Mouse (Mus musculus) liver, embryonic 13.5 days (tissue): ENCODE results near the gene Ezh1. TPM values are rescaled to one million over a fixed set of nuclear protein-coding genes. Genes with fewer than 3 reads are reported as not detected.

ENCODE experiments used
- ATAC-seq: fragments of 200-750 bp; cut with Nextera tagmentation; 2 replicates; pipeline ENCODE4 v1.8.0; 2017; ENCODE audit warnings: low read depth, mild to moderate bottlenecking, moderate number of reproducible peaks, moderate library complexity
- DNase-seq: peaks from one replicate; pipeline ENCODE4 v3.0.0; 2022
- H3K27ac ChIP-seq: fragments of 300-500 bp; sonication (generic); 2 replicates; pipeline ENCODE4 v1.5.1; 2015; ENCODE audit warnings: moderate library complexity, mild to moderate bottlenecking, inconsistent platforms
- H3K27me3 ChIP-seq: fragments of 300-500 bp; sonication (generic); 2 replicates; pipeline ENCODE4 v1.6.1; 2015; ENCODE audit warnings: mild to moderate bottlenecking, inconsistent platforms
- H3K36me3 ChIP-seq: fragments of 300-500 bp; sonication (generic); 2 replicates; pipeline ENCODE4 v1.6.1; 2015; ENCODE audit warnings: mild to moderate bottlenecking, inconsistent platforms
- H3K4me1 ChIP-seq: fragments of 300-500 bp; sonication (generic); replicated peaks from 2 replicates; pipeline ENCODE4 v1.6.1; 2015; ENCODE audit warnings: inconsistent platforms
- H3K4me2 ChIP-seq: fragments of 300-500 bp; sonication (generic); 2 replicates; pipeline ENCODE4 v1.6.1; 2015; ENCODE audit warnings: inconsistent platforms, mild to moderate bottlenecking, moderate library complexity
- H3K4me3 ChIP-seq: fragments of 300-500 bp; sonication (generic); replicated peaks from 2 replicates; pipeline ENCODE4 v1.5.1; 2015; ENCODE audit warnings: mild to moderate bottlenecking, inconsistent platforms
- H3K9ac ChIP-seq: fragments of 300-500 bp; sonication (generic); 2 replicates; pipeline ENCODE4 v1.6.1; 2015; ENCODE audit warnings: mild to moderate bottlenecking, inconsistent platforms
- H3K9me3 ChIP-seq: fragments of 300-500 bp; sonication (generic); replicated peaks from 2 replicates; pipeline ENCODE4 v1.6.1; 2016; ENCODE audit warnings: inconsistent platforms
- WGBS: fragments of 180-500 bp; shearing (Covaris S2); methylation state at CpG from one replicate; pipeline ENCODE4 v1.1.7; 2015; ENCODE audit not compliant: insufficient replicate concordance; 5-methylcytosine and 5-hydroxymethylcytosine counted together
- polyA plus RNA-seq: library from polyadenylated mRNA; unstranded; fragments of >200 nt; fragmentation: Nextera tagmentation; extraction: Ambion mirVana; gene quantifications from 2 replicates; pipeline ENCODE4 v1.2.1, GENCODE M21; 2015

Ezh1 gene
- polyA plus RNA-seq, 1 experiment from 2014 or later: 6.6 TPM

GRCm38 (mm10) chr11:101179306-101179705 lies 47.0 kb downstream of the Ezh1 start:
- H3K4me1 ChIP-seq: peaks cover 15% of the 10 kb centered on the region
- no peaks in the 10 kb centered on the region for H3K9me3 ChIP-seq
- H3K27me3 ChIP-seq: peaks cover 94% of the 10 kb centered on the region
- no peak overlapping the region for H3K4me3 ChIP-seq
- 81% methylated on average over 15 of the region's 15 CpGs for WGBS
- H3K27ac ChIP-seq: no peak overlapping the region
- no peak overlapping the region for H3K4me2 ChIP-seq
- ATAC-seq: no peak
- H3K36me3 ChIP-seq: no peaks in the 10 kb centered on the region
- DNase-seq: no peak
- H3K9ac ChIP-seq: no peak overlapping the region

GRCm38 (mm10) chr11:101178061-101179058 lies 47.9 kb downstream of the Ezh1 start:
- H3K4me2 ChIP-seq: 0 out of 2 replicates have a peak overlapping the region, but pooled peaks have one; percentile 7
- H3K4me1 ChIP-seq: peaks cover 25% of the 10 kb centered on the region
- H3K27me3 ChIP-seq: peaks cover 94% of the 10 kb centered on the region
- H3K4me3 ChIP-seq: no peak overlapping the region
- no peaks in the 10 kb centered on the region for H3K36me3 ChIP-seq
- 58% methylated on average over 36 of the region's 36 CpGs for WGBS
- no peak overlapping the region for H3K9ac ChIP-seq
- DNase-seq (no peak), ATAC-seq (no peak)
- no peaks in the 10 kb centered on the region for H3K9me3 ChIP-seq
- no peak overlapping the region for H3K27ac ChIP-seq

GRCm38 (mm10) chr11:101176933-101177773 lies 49.1 kb downstream of the Ezh1 start:
- WGBS: 28% methylated on average over 22 of the region's 22 CpGs
- H3K9ac ChIP-seq: no peak overlapping the region
- no peaks in the 10 kb centered on the region for H3K36me3 ChIP-seq
- peaks cover 94% of the 10 kb centered on the region for H3K27me3 ChIP-seq
- H3K9me3 ChIP-seq: no peaks in the 10 kb centered on the region
- DNase-seq (peak; percentile 35), ATAC-seq (no peak)
- no peak overlapping the region for H3K4me3 ChIP-seq
- H3K4me2 ChIP-seq: no peak overlapping the region
- H3K27ac ChIP-seq: no peak overlapping the region
- H3K4me1 ChIP-seq: peaks cover 35% of the 10 kb centered on the region

GRCm38 (mm10) chr11:101176117-101176691 lies 50.1 kb downstream of the Ezh1 start:
- Histone ChIP-seq H3K4me2 (peak overlapping the region; percentile 29), H3K36me3 (no peaks in the 10 kb centered on the region), H3K9me3 (no peaks in the 10 kb centered on the region), H3K27ac (no peak overlapping the region), H3K9ac (no peak overlapping the region), H3K4me3 (0 out of 2 replicates have a peak overlapping the region, but pooled peaks have one; percentile 8), H3K4me1 (peaks cover 42% of the 10 kb centered on the region), H3K27me3 (peaks cover 95% of the 10 kb centered on the region)
- 5% methylated on average over 25 of the region's 25 CpGs for WGBS
- DNase-seq (no peak), ATAC-seq (no peak)

GRCm38 (mm10) chr11:101175636-101176116 lies 50.6 kb downstream of the Ezh1 start:
- ATAC-seq: no peak
- no peak for DNase-seq
- no peak overlapping the region for H3K27ac ChIP-seq
- H3K9me3 ChIP-seq: no peaks in the 10 kb centered on the region
- 12% methylated on average over 11 of the region's 11 CpGs for WGBS
- no peak overlapping the region for H3K9ac ChIP-seq
- peak overlapping the region; percentile 29 for H3K4me2 ChIP-seq
- peaks cover 99% of the 10 kb centered on the region for H3K27me3 ChIP-seq
- no peaks in the 10 kb centered on the region for H3K36me3 ChIP-seq
- H3K4me3 ChIP-seq: no peak overlapping the region
- peaks cover 47% of the 10 kb centered on the region for H3K4me1 ChIP-seq

GRCm38 (mm10) chr11:101174851-101175628 lies 51.2 kb downstream of the Ezh1 start, which contains the start of gene Ccr10:
TSS of gene Ccr10 (minus strand) at chr11:101175443.
- DNase-seq (no peak), ATAC-seq (no peak)
- H3K4me2 ChIP-seq: peak within 1 kb of the TSS; percentile 60
- WGBS: 25% methylated on average over 14 of the region's 14 CpGs
- H3K9me3 ChIP-seq: no peaks in the 10 kb centered on the region
- no peaks in the 10 kb centered on the region for H3K36me3 ChIP-seq
- H3K4me3 ChIP-seq: peak within 1 kb of the TSS; percentile 40; the same call in 1 of the 2 replicates
- peaks cover 99% of the 10 kb centered on the region for H3K27me3 ChIP-seq
- no peak within 1 kb of the TSS for H3K9ac ChIP-seq
- peaks cover 53% of the 10 kb centered on the region for H3K4me1 ChIP-seq
- H3K27ac ChIP-seq: no peak within 1 kb of the TSS

- H3K27ac ChIP-seq: no peak overlapping the region
- H3K9me3 ChIP-seq: no peaks in the 10 kb centered on the region
- H3K9ac ChIP-seq: no peak overlapping the region
- H3K36me3 ChIP-seq: no peaks in the 10 kb centered on the region
- peak overlapping the region; percentile 60 for H3K4me2 ChIP-seq
- DNase-seq (no peak), ATAC-seq (no peak)
- peaks cover 100% of the 10 kb centered on the region for H3K27me3 ChIP-seq
- peaks cover 60% of the 10 kb centered on the region for H3K4me1 ChIP-seq
- peak overlapping the region; percentile 40 for H3K4me3 ChIP-seq
- 36% methylated on average over 9 of the region's 9 CpGs for WGBS
Measured at GRCm38 (mm10) chr11:101174389-101174745, 51.9 kb downstream of the Ezh1 start.

GRCm38 (mm10) chr11:101173631-101174388 lies 52.5 kb downstream of the Ezh1 start:
- peak overlapping the region; percentile 60 for H3K4me2 ChIP-seq
- peak overlapping the region; percentile 40 for H3K4me3 ChIP-seq
- H3K4me1 ChIP-seq: peaks cover 66% of the 10 kb centered on the region
- H3K27ac ChIP-seq: no peak overlapping the region
- DNase-seq (peak; percentile 53), ATAC-seq (peak; percentile 63)
- H3K9ac ChIP-seq: peak overlapping the region; percentile 47; the same call in 1 of the 2 replicates
- peaks cover 100% of the 10 kb centered on the region for H3K27me3 ChIP-seq
- 1% methylated on average over 61 of the region's 61 CpGs for WGBS
- no peaks in the 10 kb centered on the region for H3K36me3 ChIP-seq
- H3K9me3 ChIP-seq: no peaks in the 10 kb centered on the region

- no peak overlapping the region for H3K4me3 ChIP-seq
- ATAC-seq (no peak), DNase-seq (no peak)
- no peaks in the 10 kb centered on the region for H3K36me3 ChIP-seq
- H3K27me3 ChIP-seq: peaks cover 100% of the 10 kb centered on the region
- no peaks in the 10 kb centered on the region for H3K9me3 ChIP-seq
- peak overlapping the region; percentile 60 for H3K4me2 ChIP-seq
- no peak overlapping the region for H3K9ac ChIP-seq
- H3K4me1 ChIP-seq: peaks cover 73% of the 10 kb centered on the region
- H3K27ac ChIP-seq: no peak overlapping the region
- WGBS: 9% methylated on average over 11 of the region's 11 CpGs
Measured at GRCm38 (mm10) chr11:101173112-101173511, 53.2 kb downstream of the Ezh1 start.

- 0 out of 2 replicates have a peak, but pooled peaks cover 4% of the 10 kb centered on the region for H3K36me3 ChIP-seq
- no peaks in the 10 kb centered on the region for H3K9me3 ChIP-seq
- peak overlapping the region; percentile 72 for H3K4me2 ChIP-seq
- H3K27me3 ChIP-seq: peaks cover 100% of the 10 kb centered on the region
- DNase-seq: no peak
- ATAC-seq: no peak
- no peak overlapping the region; the same call in 1 of the 2 replicates for H3K27ac ChIP-seq
- H3K4me3 ChIP-seq: peak overlapping the region; percentile 47
- H3K9ac ChIP-seq: no peak overlapping the region
- peaks cover 74% of the 10 kb centered on the region for H3K4me1 ChIP-seq
- 2% methylated on average over 5 of the region's 5 CpGs for WGBS
Measured at GRCm38 (mm10) chr11:101172434-101172815, 53.8 kb downstream of the Ezh1 start.
